9 mouse cellular contexts compared by ENCODE assay signal in genomic region chr2:179916877-179917673, GRCm38 (mm10). TPM values are rescaled to one million over a fixed set of nuclear protein-coding genes. Genes with fewer than 3 reads are reported as not detected.
A peak's percentile ranks its signal among the peaks of the same experiment; 100 is the strongest.
DNase-seq lines count a peak whose midpoint lies in the region; ATAC-seq and TF ChIP-seq lines count a peak whose summit lies in the region.
"Had no signal": no experiment of that assay in that cellular context is flagged by ENCODE, and none has a peak within 500 bp of the region (broad histone marks: within the 10 kb centered on the region; RNA-seq: fewer than 3 reads in every experiment).

No protein-coding gene starts in this region.

- H3K36me3 ChIP-seq in ES-E14 (ENCODE audit: control insufficient read depth, insufficient read depth, low read length, poor library complexity, severe bottlenecking): peaks cover 37% of the 10 kb centered on the region
- peaks cover 89% of the 10 kb centered on the region for H3K36me3 ChIP-seq in forebrain, embryonic 14.5 days (ENCODE audit: control insufficient read depth, insufficient read depth, low read length)
- peaks cover 28% of the 10 kb centered on the region for H3K36me3 ChIP-seq in lung, embryonic 16.5 days (ENCODE audit: control insufficient read depth, insufficient read depth, low read length)

- peak; percentile 81 for ATAC-seq in cerebellum, adult (ENCODE audit: insufficient number of reproducible peaks, low FRiP score, low TSS enrichment)
- ATAC-seq in forebrain, embryonic 14.5 days: peak; percentile 81
- peak; percentile 78 to 80 for ATAC-seq in hematopoietic stem cell, adult 5-6 weeks (replicated peaks in 1 of 2; ENCODE audit: insufficient read depth in 1 of 2, low FRiP score in 2 of 2, low TSS enrichment in 1 of 2, low read depth in 1 of 2, poor library complexity in 2 of 2, severe bottlenecking in 2 of 2)
- peak; percentile 55 for ATAC-seq in lung, embryonic 16.5 days (ENCODE audit: low read depth)

- 21% methylated on average over 4 of the region's 5 CpGs for whole genome bisulfite sequencing in forebrain, embryonic 14.5 days
- WGBS in lung, embryonic 16.5 days: 33% methylated on average over 5 of the region's 5 CpGs

- H3K27me3 ChIP-seq in forebrain, embryonic 14.5 days (replicated peaks; ENCODE audit: control insufficient read depth, insufficient read depth, low read length): no peaks in the 10 kb centered on the region
- no peaks in the 10 kb centered on the region for H3K27me3 ChIP-seq in lung, embryonic 16.5 days (ENCODE audit: control insufficient read depth, insufficient read depth, low read depth, low read length)
- H3K27me3 ChIP-seq: limb, embryonic 12.5 days had no signal

- H3K4me3 ChIP-seq in ES-E14 (ENCODE audit: insufficient read depth in 1 of 2, low read depth in 1 of 2, low read length in 2 of 2, poor library complexity in 1 of 2, severe bottlenecking in 1 of 2): no peak overlapping the region
- H3K4me3 ChIP-seq in forebrain, embryonic 14.5 days (ENCODE audit: low read depth, low read length): no peak overlapping the region
- H3K4me3 ChIP-seq in layer of hippocampus, adult 2 months: no peak overlapping the region
- no peak overlapping the region for H3K4me3 ChIP-seq in lung, embryonic 16.5 days (ENCODE audit: low read length)
- H3K4me3 ChIP-seq: limb, embryonic 12.5 days had no signal

- H3K27ac ChIP-seq in ES-E14 (ENCODE audit: insufficient read depth, low read depth, low read length, poor library complexity, severe bottlenecking): no peak overlapping the region
- no peak overlapping the region for H3K27ac ChIP-seq in forebrain, embryonic 14.5 days (ENCODE audit: low read depth, low read length)
- no peak overlapping the region for H3K27ac ChIP-seq in layer of hippocampus, adult 2 months
- no peak overlapping the region for H3K27ac ChIP-seq in lung, embryonic 16.5 days (ENCODE audit: low read length)
- H3K27ac ChIP-seq: limb, embryonic 12.5 days had no signal

- peak; percentile 60 for DNase-seq in ES-E14 (ENCODE audit: low read depth, low spot score)
- DNase-seq in forebrain, embryonic 14.5 days (ENCODE audit: low spot score): peak; percentile 78
- peak; percentile 34 to 69 for DNase-seq in layer of hippocampus, adult 2 months (ENCODE audit: low spot score in 2 of 2)
- DNase-seq in ovary, postnatal 14 days (ENCODE audit: low spot score): peak; percentile 52
- DNase-seq in thymus, postnatal 0 days (ENCODE audit: low spot score): peak; percentile 75

- H3K9ac ChIP-seq in ES-E14 (ENCODE audit: insufficient read depth, low read depth, low read length, poor library complexity, severe bottlenecking): no peak overlapping the region
- no peak overlapping the region for H3K9ac ChIP-seq in forebrain, embryonic 14.5 days (ENCODE audit: low read length)
- H3K9ac ChIP-seq in lung, embryonic 16.5 days (ENCODE audit: low read length): no peak overlapping the region
- H3K9ac ChIP-seq: limb, embryonic 12.5 days had no signal

- H3K9me3 ChIP-seq in ES-E14 (ENCODE audit: control insufficient read depth, insufficient read depth, low read depth, low read length): no peaks in the 10 kb centered on the region
- no peaks in the 10 kb centered on the region for H3K9me3 ChIP-seq in forebrain, embryonic 14.5 days (replicated peaks; ENCODE audit: control insufficient read depth, low read length)
- H3K9me3 ChIP-seq in lung, embryonic 16.5 days (ENCODE audit: control insufficient read depth, low read length): no peaks in the 10 kb centered on the region

- H3K4me1 ChIP-seq in ES-E14 (ENCODE audit: control insufficient read depth in 2 of 2, insufficient read depth in 2 of 2, low read length in 2 of 2, poor library complexity in 1 of 2): no peaks in the 10 kb centered on the region
- no peaks in the 10 kb centered on the region for H3K4me1 ChIP-seq in forebrain, embryonic 14.5 days (ENCODE audit: control insufficient read depth, insufficient read depth, low read length)
- no peaks in the 10 kb centered on the region for H3K4me1 ChIP-seq in lung, embryonic 16.5 days (replicated peaks; ENCODE audit: control insufficient read depth, insufficient read depth, low read length)
- H3K4me1 ChIP-seq: limb, embryonic 12.5 days had no signal

- in situ Hi-C loops in ES-E14 (cut with MboI; ENCODE audit: low sequenced_read_pairs in 2 of 2, unreplicated experiment in 2 of 2): loop anchor here (5.0 to 10.0 kb wide), 2 partner anchors 128 to 130 kb away; partner anchors contain the start of genes Psma7 (in 1 of the 2) and Ss18l1 (in 1 of the 2)

- peak; percentile 69 for TF ChIP-seq CTCF in layer of hippocampus, adult 2 months (conservative IDR thresholded peaks at IDR 0.05)

- no peak overlapping the region for H3K4me2 ChIP-seq in forebrain, embryonic 14.5 days (ENCODE audit: low read length)
- H3K4me2 ChIP-seq in lung, embryonic 16.5 days (ENCODE audit: low read depth, low read length): no peak overlapping the region
- H3K4me2 ChIP-seq: limb, embryonic 12.5 days had no signal

TF ChIP-seq in ES-E14, 5 proteins besides CTCF, POLR2A, EP300 and RAD21:
- TF ChIP-seq ZC3H11A (IDR thresholded peaks at IDR 0.05; ENCODE audit: borderline replicate concordance, low read depth, low read length) (peak; percentile 17; the same call in 1 of the 2 replicates), ZNF384 (IDR thresholded peaks at IDR 0.05; ENCODE audit: low read depth, low read length) (no peak)

RNA-seq across cellular contexts. Expression of gene Taf4, which starts 59.4 kb away (rescaled TPM):
- 19.0 and 26.3 TPM in 2 replicates for total RNA-seq in ES-E14 (2012; rRNA removed)
- 4.3 and 5.8 TPM in 2 replicates for polyA plus RNA-seq in forebrain, embryonic 14.5 days (2014; fragmentation: Nextera tagmentation; extraction: Ambion mirVana)
- total RNA-seq in hematopoietic stem cell, adult 5-6 weeks (2017): 20.1 and 20.9 TPM in 2 replicates
- 10 to 100 TPM; 22.5 to 23.4 TPM for total RNA-seq in layer of hippocampus, adult 2 months (2021)
- 3.0 and 3.5 TPM in 2 replicates for polyA plus RNA-seq in lung, embryonic 16.5 days (2015; fragmentation: Nextera tagmentation; extraction: Ambion mirVana)
- polyA plus RNA-seq in thymus, postnatal 0 days (2015; fragmentation: Nextera tagmentation; extraction: Ambion mirVana): 3.9 and 4.6 TPM in 2 replicates
